Mouse (Mus musculus) olfactory bulb, adult 2 months (tissue): ENCODE results near the gene Aco1. TPM values are rescaled to one million over a fixed set of nuclear protein-coding genes. Genes with fewer than 3 reads are reported as not detected.

ENCODE experiments used
- H3K27ac ChIP-seq: fragments of 200-500 bp; 2 replicates; pipeline ENCODE4 v1.5.1; 2012; ENCODE audit warnings: low read depth, low read length; ENCODE audit not compliant: insufficient read depth
- H3K4me1 ChIP-seq: fragments of 200-500 bp; 2 replicates; pipeline ENCODE4 v1.6.1; 2012; ENCODE audit warnings: low read length; ENCODE audit not compliant: control insufficient read depth, insufficient read depth
- H3K4me3 ChIP-seq: fragments of 200-500 bp; 2 replicates; pipeline ENCODE4 v1.5.1; 2012; ENCODE audit warnings: mild to moderate bottlenecking, low read depth, low read length, moderate library complexity; ENCODE audit not compliant: insufficient read depth
- CTCF ChIP-seq: fragments of 200-500 bp; IDR thresholded peaks from 2 replicates; pipeline ENCODE4 v1.5.1; 2012; ENCODE audit warnings: low read depth, mild to moderate bottlenecking, low read length, moderate library complexity; ENCODE audit not compliant: insufficient read depth
- POLR2A ChIP-seq: fragments of 200-500 bp; IDR thresholded peaks from 2 replicates; pipeline ENCODE4 v1.6.1; 2012; ENCODE audit warnings: mild to moderate bottlenecking, low read depth, low read length, moderate library complexity; ENCODE audit not compliant: insufficient read depth
- WGBS: fragments of 180-500 bp; shearing (Covaris S2); methylation state at CpG from one replicate; pipeline ENCODE4 v1.1.7; 2018; 5-methylcytosine and 5-hydroxymethylcytosine counted together
- polyA plus RNA-seq: library from polyadenylated mRNA; stranded (reverse); fragments of >200 nt; gene quantifications from 2 replicates; pipeline ENCODE4 v1.2.4, GENCODE M21; 2012; ENCODE audit warnings: low replicate concordance; ENCODE audit not compliant: missing spikeins, insufficient read depth, insufficient read length

The Aco1 gene
- polyA plus RNA-seq, 1 experiment: not detected

- Histone ChIP-seq H3K4me3 (no peak overlapping the region), H3K4me1 (peaks cover 8% of the 10 kb centered on the region), H3K27ac (no peak overlapping the region)
- WGBS: 81% methylated on average over 13 of the region's 13 CpGs
- no peak for TF ChIP-seq CTCF
- no peak for TF ChIP-seq POLR2A
Observed at GRCm38 (mm10) chr4:40155467-40155999, 12.7 kb downstream of the Aco1 start.

GRCm38 (mm10) chr4:40156153-40156552 is 13.3 kb downstream of the Aco1 start:
- Histone ChIP-seq H3K27ac (no peak overlapping the region), H3K4me3 (no peak overlapping the region), H3K4me1 (peaks cover 8% of the 10 kb centered on the region)
- TF ChIP-seq CTCF (no peak), POLR2A (no peak)
- 95% methylated on average over 2 of the region's 2 CpGs for WGBS

DNA sequence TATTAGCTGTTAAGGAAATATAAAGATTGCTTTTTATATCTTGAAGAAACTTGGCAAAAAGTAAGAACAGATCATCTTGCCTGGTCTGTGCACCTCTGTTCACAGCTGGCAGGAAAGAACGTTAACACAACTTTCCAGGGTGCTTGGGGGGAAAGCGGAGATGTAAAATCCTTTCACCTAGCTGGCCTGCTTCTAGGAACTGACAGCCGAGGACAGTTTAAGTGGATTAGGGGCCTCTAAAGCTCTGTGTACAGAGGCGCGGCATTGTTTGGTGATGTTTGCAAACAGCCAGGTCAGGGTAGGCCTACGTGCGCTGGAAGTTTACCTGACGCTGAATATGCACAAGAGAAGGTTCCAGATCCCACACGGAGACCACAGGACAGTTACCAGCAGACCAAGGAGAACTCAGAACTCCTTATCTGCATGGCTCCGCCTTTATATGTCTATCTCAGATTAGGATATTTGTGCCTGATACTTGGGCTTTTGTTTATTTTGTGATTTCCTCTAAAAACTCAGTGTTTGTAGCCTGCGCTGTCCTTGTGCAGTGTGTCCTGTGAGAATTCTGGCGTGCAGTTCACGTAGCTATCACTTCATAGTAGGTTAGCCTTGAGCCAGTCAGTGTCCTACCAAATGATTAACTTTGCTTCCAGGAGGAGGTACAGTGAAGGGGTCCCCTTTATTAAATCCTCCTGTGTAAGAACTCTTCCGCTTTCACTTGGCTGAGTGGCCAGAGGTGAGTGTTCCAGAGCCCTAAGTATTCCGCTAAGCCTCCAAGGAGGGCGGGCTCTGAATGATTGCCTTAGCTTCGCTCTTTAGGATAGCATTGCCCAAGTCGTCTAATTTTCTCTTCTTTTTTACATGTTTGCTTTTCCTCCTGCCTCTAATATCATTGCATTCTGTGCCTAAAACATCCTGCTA is 14.0 kb downstream of the Aco1 start:
- Histone ChIP-seq H3K27ac (no peak overlapping the region), H3K4me1 (peaks cover 8% of the 10 kb centered on the region), H3K4me3 (no peak overlapping the region)
- TF ChIP-seq CTCF: no peak
- TF ChIP-seq POLR2A: no peak
- 86% methylated on average over 18 of the region's 18 CpGs for WGBS

DNA sequence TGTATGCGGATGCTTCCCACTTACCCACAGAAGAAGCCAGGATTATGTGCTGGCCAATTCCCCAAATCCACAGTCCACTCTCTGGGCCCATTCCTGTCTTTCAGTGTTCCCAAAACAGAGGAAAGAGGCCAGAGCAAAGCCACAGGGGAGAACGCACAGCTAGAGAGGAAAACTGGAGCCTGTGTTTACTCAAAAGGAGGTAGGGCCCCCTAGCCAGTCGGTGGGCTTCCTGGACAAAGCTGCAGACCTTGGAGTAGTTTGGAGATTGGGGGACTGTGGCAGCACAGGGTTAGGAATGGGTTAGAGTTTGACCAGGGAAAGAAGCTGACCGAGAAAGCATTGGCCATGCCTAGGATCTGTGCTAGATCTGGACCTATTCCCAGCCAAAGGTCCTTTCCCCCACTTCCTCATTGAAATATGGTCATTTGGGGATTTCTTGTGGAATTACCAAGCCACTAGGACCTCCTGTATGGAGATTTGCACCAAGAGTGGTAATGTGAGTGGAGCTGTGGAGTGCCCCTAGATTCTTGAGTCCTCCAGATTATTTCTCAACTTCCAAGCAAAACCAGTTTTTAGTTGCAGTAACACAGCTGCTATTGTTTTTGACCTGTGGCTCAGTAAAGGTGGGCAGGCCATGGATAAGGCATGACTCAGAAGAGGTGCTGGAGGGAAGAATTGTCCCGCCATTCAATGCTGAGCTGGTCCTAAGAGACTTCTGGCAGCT is 14.8 kb downstream of the Aco1 start:
- no peak overlapping the region for H3K27ac ChIP-seq
- H3K4me1 ChIP-seq: peaks cover 8% of the 10 kb centered on the region
- TF ChIP-seq CTCF: no peak
- TF ChIP-seq POLR2A: no peak
- H3K4me3 ChIP-seq: no peak overlapping the region
- 68% methylated on average over 5 of the region's 5 CpGs for WGBS

DNA sequence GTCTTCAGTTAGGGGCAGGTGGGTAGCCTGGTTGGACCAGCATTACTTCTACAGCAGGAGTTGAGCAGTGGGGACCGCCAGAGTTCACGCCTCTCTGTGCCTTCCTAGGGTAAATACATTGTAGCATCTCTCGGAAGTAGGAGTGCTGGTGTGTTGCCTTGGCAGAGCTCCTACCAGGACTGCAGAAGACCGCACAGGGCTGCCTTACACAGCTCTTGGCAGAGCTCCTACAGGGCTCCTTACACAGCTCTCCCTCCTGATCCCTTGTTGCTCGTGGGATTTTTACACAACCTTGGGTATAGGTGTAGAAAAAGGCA is 15.3 kb downstream of the Aco1 start:
- WGBS: 44% methylated on average over 5 of the region's 5 CpGs
- Histone ChIP-seq H3K4me1 (peaks cover 8% of the 10 kb centered on the region), H3K27ac (no peak overlapping the region), H3K4me3 (no peak overlapping the region)
- TF ChIP-seq POLR2A: no peak
- no peak for TF ChIP-seq CTCF

GRCm38 (mm10) chr4:40160591-40161434 is 17.9 kb downstream of the Aco1 start:
- Histone ChIP-seq H3K27ac (no peak overlapping the region), H3K4me1 (peaks cover 6% of the 10 kb centered on the region; the same call in 1 of the 2 replicates), H3K4me3 (no peak overlapping the region)
- TF ChIP-seq POLR2A (no peak), CTCF (no peak)
- 98% methylated on average over 8 of the region's 8 CpGs for WGBS

- WGBS: 85% methylated on average over 10 of the region's 10 CpGs
- no peak for TF ChIP-seq CTCF
- TF ChIP-seq POLR2A: no peak
- H3K4me3 ChIP-seq: no peak overlapping the region
- no peak overlapping the region for H3K27ac ChIP-seq
- H3K4me1 ChIP-seq: no peaks in the 10 kb centered on the region
Observed at GRCm38 (mm10) chr4:40163646-40164045, 20.8 kb downstream of the Aco1 start.

DNA sequence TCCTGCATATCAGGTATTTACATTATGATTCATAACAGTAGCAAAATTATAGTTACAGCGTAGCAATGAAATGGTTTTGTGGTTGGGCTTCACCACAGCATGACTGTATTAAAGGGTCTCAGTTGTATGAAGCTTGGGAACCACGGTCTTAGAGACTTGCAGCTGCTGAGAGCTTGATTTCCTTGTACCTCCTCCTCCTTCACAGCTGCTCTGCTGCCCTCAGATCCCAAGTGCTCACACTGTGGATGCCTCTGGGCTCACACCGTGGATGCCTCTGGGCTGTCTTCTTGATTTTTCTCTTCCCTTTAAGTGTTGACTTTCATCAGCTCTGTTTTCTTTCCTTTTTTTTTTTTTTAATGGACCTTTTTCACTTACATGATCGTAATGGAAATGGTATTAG is 28.6 kb downstream of the Aco1 start:
- WGBS: 67% methylated on average over 4 of the region's 4 CpGs
- no peak for TF ChIP-seq POLR2A
- TF ChIP-seq CTCF: no peak
- Histone ChIP-seq H3K27ac (no peak overlapping the region), H3K4me1 (no peaks in the 10 kb centered on the region), H3K4me3 (no peak overlapping the region)

- no peak overlapping the region for H3K27ac ChIP-seq
- 78% methylated on average over 2 of the region's 2 CpGs for WGBS
- TF ChIP-seq POLR2A (no peak), CTCF (no peak)
- no peaks in the 10 kb centered on the region for H3K4me1 ChIP-seq
- H3K4me3 ChIP-seq: no peak overlapping the region
Observed at GRCm38 (mm10) chr4:40172336-40172735, 29.5 kb downstream of the Aco1 start.
